Mouse (Mus musculus): Measurements from ENCODE around the gene Sox6. TPM values are rescaled to one million over a fixed set of nuclear protein-coding genes. Genes with fewer than 3 reads are reported as not detected.

Sox6 gene
- total and polyA plus RNA-seq, 2 experiments from 2014 or later = 33.7 to 39.8 TPM

GRCm38 (mm10) chr7:115566818-115567217, 471.8 kb downstream of the Sox6 start:
- no peaks in the 10 kb centered on the region for H3K27me3 ChIP-seq (ENCODE audit: insufficient read depth, low read length)
- peaks cover 20% of the 10 kb centered on the region for H3K4me1 ChIP-seq (ENCODE audit: insufficient read depth, low read length)
- no peaks in the 10 kb centered on the region for H3K36me3 ChIP-seq (ENCODE audit: insufficient read depth, low read length)
- no peak overlapping the region for H3K9ac ChIP-seq (replicated peaks; ENCODE audit: low read length)
- ATAC-seq (no peak), DNase-seq (ENCODE audit: low spot score) (no peak)
- TF ChIP-seq CTCF (IDR thresholded peaks at IDR 0.05; ENCODE audit: low read depth) = no peak
- H3K9me3 ChIP-seq (ENCODE audit: low read length) = no peaks in the 10 kb centered on the region
- no peak overlapping the region for H3K27ac ChIP-seq
- no peak overlapping the region for H3K4me2 ChIP-seq (ENCODE audit: low read depth, low read length)
- no peak overlapping the region for H3K4me3 ChIP-seq (ENCODE audit: low read length)
- WGBS = 92% methylated on average over 2 of the region's 2 CpGs

DNA sequence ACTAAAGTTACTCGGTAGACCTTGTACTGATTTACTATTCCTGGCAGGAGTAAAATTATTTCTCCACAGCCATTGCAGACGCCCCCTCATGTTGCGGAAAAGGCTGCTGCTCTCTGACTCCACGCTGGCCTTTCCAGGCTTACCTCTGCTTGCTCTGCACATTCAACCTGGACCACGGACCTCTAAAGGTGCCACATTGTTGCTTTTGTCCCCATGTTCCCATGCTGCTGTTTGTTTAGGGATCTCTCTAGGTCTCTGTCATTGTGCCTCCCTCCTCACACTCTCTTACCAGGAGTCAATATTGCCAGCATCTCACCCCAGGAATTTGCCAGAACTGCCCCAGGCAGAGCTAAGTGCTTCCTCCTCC, 473.6 kb downstream of the Sox6 start:
- Histone ChIP-seq H3K4me2 (ENCODE audit: low read depth, low read length) (no peak overlapping the region), H3K4me3 (ENCODE audit: low read length) (no peak overlapping the region), H3K27me3 (ENCODE audit: insufficient read depth, low read length) (no peaks in the 10 kb centered on the region), H3K36me3 (ENCODE audit: insufficient read depth, low read length) (no peaks in the 10 kb centered on the region), H3K9ac (replicated peaks; ENCODE audit: low read length) (no peak overlapping the region), H3K27ac (0 out of 2 replicates have a peak overlapping the region, but pooled peaks have one; percentile 26), H3K4me1 (ENCODE audit: insufficient read depth, low read length) (peaks cover 20% of the 10 kb centered on the region), H3K9me3 (ENCODE audit: low read length) (no peaks in the 10 kb centered on the region)
- WGBS = 60% methylated on average over 5 of the region's 5 CpGs
- ATAC-seq (no peak), DNase-seq (ENCODE audit: low spot score) (no peak)
- no peak for TF ChIP-seq CTCF (IDR thresholded peaks at IDR 0.05; ENCODE audit: low read depth)

- Histone ChIP-seq H3K4me2 (ENCODE audit: low read depth, low read length) (no peak overlapping the region), H3K4me3 (ENCODE audit: low read length) (no peak overlapping the region), H3K36me3 (ENCODE audit: insufficient read depth, low read length) (no peaks in the 10 kb centered on the region), H3K9me3 (ENCODE audit: low read length) (no peaks in the 10 kb centered on the region), H3K27ac (0 out of 2 replicates have a peak overlapping the region, but pooled peaks have one; percentile 26), H3K9ac (replicated peaks; ENCODE audit: low read length) (no peak overlapping the region), H3K4me1 (ENCODE audit: insufficient read depth, low read length) (peaks cover 20% of the 10 kb centered on the region), H3K27me3 (ENCODE audit: insufficient read depth, low read length) (no peaks in the 10 kb centered on the region)
- TF ChIP-seq CTCF (IDR thresholded peaks at IDR 0.05; ENCODE audit: low read depth) = no peak
- ATAC-seq = no peak
- WGBS = 31% methylated on average over 6 of the region's 6 CpGs
- peak; percentile 18 for DNase-seq (ENCODE audit: low spot score)
Observed at GRCm38 (mm10) chr7:115564359-115565059, 474.1 kb downstream of the Sox6 start.

DNA sequence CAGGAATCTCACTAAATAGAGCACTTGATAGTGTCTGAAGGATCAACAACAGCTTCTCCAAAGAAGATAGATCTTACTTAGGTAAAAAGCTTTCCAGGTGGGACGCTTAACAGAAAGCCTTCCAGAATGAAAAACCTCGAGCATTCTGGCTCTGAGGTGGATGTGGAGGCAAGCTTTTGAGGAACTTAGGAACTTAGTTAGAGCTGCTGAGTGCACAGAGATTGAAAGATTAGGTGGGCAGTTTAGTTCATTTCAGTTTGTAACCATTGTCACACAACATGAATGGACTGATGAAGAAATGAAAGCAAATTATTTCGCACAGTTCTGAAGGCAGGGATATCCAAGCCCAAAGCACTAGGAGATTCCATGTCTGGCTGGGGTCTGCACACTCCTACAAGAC, 481.9 kb downstream of the Sox6 start:
- no peaks in the 10 kb centered on the region for H3K27me3 ChIP-seq (ENCODE audit: insufficient read depth, low read length)
- H3K4me1 ChIP-seq (ENCODE audit: insufficient read depth, low read length) = no peaks in the 10 kb centered on the region
- no peaks in the 10 kb centered on the region for H3K9me3 ChIP-seq (ENCODE audit: low read length)
- no peaks in the 10 kb centered on the region for H3K36me3 ChIP-seq (ENCODE audit: insufficient read depth, low read length)
- H3K4me2 ChIP-seq (ENCODE audit: low read depth, low read length) = no peak overlapping the region
- no peak overlapping the region for H3K4me3 ChIP-seq (ENCODE audit: low read length)
- 88% methylated on average over 3 of the region's 3 CpGs for WGBS
- no peak overlapping the region for H3K27ac ChIP-seq
- no peak overlapping the region for H3K9ac ChIP-seq (replicated peaks; ENCODE audit: low read length)
- no peak for TF ChIP-seq CTCF (IDR thresholded peaks at IDR 0.05; ENCODE audit: low read depth)
- ATAC-seq = no peak
- DNase-seq (ENCODE audit: low spot score) = no peak

DNA sequence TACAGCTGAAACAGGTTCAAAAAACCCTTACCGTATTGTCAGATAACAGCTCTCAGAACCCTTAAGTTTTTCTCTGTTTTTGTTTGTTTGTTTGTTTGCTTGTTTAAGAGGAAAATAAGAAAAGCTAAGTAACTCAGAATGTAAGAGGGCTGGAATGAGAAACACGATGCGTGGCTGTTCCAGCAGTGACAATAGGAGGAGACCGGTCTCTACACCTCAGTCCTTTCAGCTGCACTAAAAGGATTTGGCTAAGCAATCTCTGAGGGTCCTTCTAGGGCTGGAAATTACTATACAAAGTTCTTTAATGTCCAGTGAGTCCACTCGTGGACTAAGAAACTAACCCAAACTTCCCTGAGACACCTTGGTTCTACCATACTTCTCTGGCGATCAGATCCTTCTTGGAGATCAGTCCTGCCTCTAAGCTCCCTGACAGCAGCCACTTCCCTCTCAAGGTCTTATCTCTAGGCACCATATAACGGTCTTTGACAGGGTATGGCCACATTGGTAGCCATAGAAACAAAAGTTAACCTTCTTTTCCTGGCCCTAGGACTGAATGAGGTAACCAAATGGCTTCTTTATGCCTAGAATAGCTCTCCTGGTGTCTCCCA, 488.3 kb downstream of the Sox6 start:
- DNase-seq (ENCODE audit: low spot score) = no peak
- Histone ChIP-seq H3K9ac (replicated peaks; ENCODE audit: low read length) (no peak overlapping the region), H3K4me3 (ENCODE audit: low read length) (no peak overlapping the region), H3K4me2 (ENCODE audit: low read depth, low read length) (no peak overlapping the region), H3K9me3 (ENCODE audit: low read length) (no peaks in the 10 kb centered on the region), H3K4me1 (ENCODE audit: insufficient read depth, low read length) (no peaks in the 10 kb centered on the region), H3K27me3 (ENCODE audit: insufficient read depth, low read length) (no peaks in the 10 kb centered on the region), H3K36me3 (ENCODE audit: insufficient read depth, low read length) (no peaks in the 10 kb centered on the region), H3K27ac (no peak overlapping the region)
- ATAC-seq = no peak
- 79% methylated on average over 7 of the region's 7 CpGs for WGBS
- no peak for TF ChIP-seq CTCF (IDR thresholded peaks at IDR 0.05; ENCODE audit: low read depth)

DNA sequence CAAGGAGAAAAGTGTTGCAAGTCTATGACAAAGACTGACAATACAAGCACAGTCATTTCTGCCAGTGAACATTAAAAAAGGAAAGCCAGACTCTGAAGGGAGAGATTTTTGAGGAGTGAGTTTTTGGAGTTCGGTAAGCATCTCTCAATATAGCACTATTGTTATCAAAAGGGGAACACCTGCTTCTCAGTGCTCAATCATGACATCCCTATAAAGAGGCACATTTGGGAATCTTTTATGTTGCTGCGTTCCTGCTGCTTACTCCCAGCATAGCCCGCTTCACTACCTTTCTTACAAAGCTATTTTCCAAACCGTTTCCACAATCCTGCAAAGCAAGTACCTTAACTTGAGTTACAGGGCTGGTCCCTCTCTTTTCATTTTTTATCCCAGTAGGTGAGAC, 488.9 kb downstream of the Sox6 start:
- Histone ChIP-seq H3K27ac (no peak overlapping the region), H3K4me1 (ENCODE audit: insufficient read depth, low read length) (no peaks in the 10 kb centered on the region), H3K36me3 (ENCODE audit: insufficient read depth, low read length) (no peaks in the 10 kb centered on the region), H3K9me3 (ENCODE audit: low read length) (no peaks in the 10 kb centered on the region), H3K4me3 (ENCODE audit: low read length) (no peak overlapping the region), H3K4me2 (ENCODE audit: low read depth, low read length) (no peak overlapping the region), H3K27me3 (ENCODE audit: insufficient read depth, low read length) (no peaks in the 10 kb centered on the region), H3K9ac (replicated peaks; ENCODE audit: low read length) (no peak overlapping the region)
- WGBS = 80% methylated on average over 4 of the region's 4 CpGs
- no peak for ATAC-seq
- DNase-seq (ENCODE audit: low spot score) = no peak
- TF ChIP-seq CTCF (IDR thresholded peaks at IDR 0.05; ENCODE audit: low read depth) = no peak
